Mouse (Mus musculus) embryonic facial prominence, embryonic 15.5 days (tissue): ENCODE results near the gene 4931422A03Rik. TPM values are rescaled to one million over a fixed set of nuclear protein-coding genes. Genes with fewer than 3 reads are reported as not detected.

ENCODE experiments used
- ATAC-seq: fragments of 200-750 bp; cut with Nextera tagmentation; 2 replicates; pipeline ENCODE4 v1.8.0; 2017; ENCODE audit warnings: low read depth, moderate TSS enrichment; ENCODE audit not compliant: insufficient number of reproducible peaks, low FRiP score, low TSS enrichment
- H3K27ac ChIP-seq: fragments of 300-500 bp; sonication (generic); replicated peaks from 2 replicates; pipeline ENCODE4 v1.5.1; 2015; ENCODE audit warnings: mild to moderate bottlenecking, inconsistent platforms
- H3K27me3 ChIP-seq: fragments of 300-500 bp; sonication (generic); 2 replicates; pipeline ENCODE4 v1.6.1; 2015; ENCODE audit warnings: inconsistent platforms
- H3K36me3 ChIP-seq: fragments of 300-500 bp; sonication (generic); 2 replicates; pipeline ENCODE4 v1.6.1; 2015; ENCODE audit warnings: mild to moderate bottlenecking, inconsistent platforms
- H3K4me1 ChIP-seq: fragments of 300-500 bp; sonication (generic); 2 replicates; pipeline ENCODE4 v1.6.1; 2015; ENCODE audit warnings: inconsistent platforms
- H3K4me2 ChIP-seq: fragments of 300-500 bp; sonication (generic); replicated peaks from 2 replicates; pipeline ENCODE4 v1.6.1; 2015; ENCODE audit warnings: mild to moderate bottlenecking, inconsistent platforms
- H3K4me3 ChIP-seq: fragments of 300-500 bp; sonication (generic); replicated peaks from 2 replicates; pipeline ENCODE4 v1.5.1; 2015; ENCODE audit warnings: mild to moderate bottlenecking, inconsistent platforms
- H3K9ac ChIP-seq: fragments of 300-500 bp; sonication (generic); 2 replicates; pipeline ENCODE4 v1.6.1; 2015; ENCODE audit warnings: inconsistent platforms
- H3K9me3 ChIP-seq: fragments of 300-500 bp; sonication (generic); replicated peaks from 2 replicates; pipeline ENCODE4 v1.6.1; 2016; ENCODE audit warnings: inconsistent platforms
- WGBS: fragments of 180-500 bp; shearing (Covaris S2); methylation state at CpG from one replicate; pipeline ENCODE4 v1.1.7; 2015; 5-methylcytosine and 5-hydroxymethylcytosine counted together
- polyA plus RNA-seq: library from polyadenylated mRNA; unstranded; fragments of >200 nt; fragmentation: Nextera tagmentation; extraction: Ambion mirVana; gene quantifications from 2 replicates; pipeline ENCODE4 v1.2.1, GENCODE M21; 2015

4931422A03Rik gene
- polyA plus RNA-seq, 1 experiment from 2014 or later, result 2.7 TPM

DNA sequence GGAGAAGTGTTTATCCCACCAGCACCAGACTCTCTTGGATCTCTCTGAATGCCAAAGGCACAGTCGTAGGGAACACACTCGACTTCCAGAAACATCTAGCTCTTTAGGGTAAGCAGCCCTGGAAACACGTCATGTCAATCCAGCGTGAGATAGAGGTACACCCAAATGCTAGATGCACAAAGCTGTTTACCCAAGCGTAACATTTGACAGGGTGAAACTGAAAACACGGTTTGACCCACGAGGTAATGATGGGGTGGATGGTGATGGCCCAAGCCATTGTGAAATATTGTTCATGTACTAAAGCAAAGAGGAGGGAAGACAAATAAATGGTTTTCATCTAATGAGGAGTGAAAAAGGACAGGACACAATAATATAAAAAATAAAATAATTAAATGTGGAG lies 93.9 kb downstream of the 4931422A03Rik start:
- Histone ChIP-seq H3K4me3 (no peak overlapping the region), H3K4me1 (0 out of 2 replicates have a peak, but pooled peaks cover 3% of the 10 kb centered on the region), H3K27ac (no peak overlapping the region), H3K36me3 (no peaks in the 10 kb centered on the region), H3K4me2 (no peak overlapping the region), H3K9ac (no peak overlapping the region), H3K9me3 (no peaks in the 10 kb centered on the region), H3K27me3 (no peaks in the 10 kb centered on the region)
- ATAC-seq, result no peak
- WGBS, result 55% methylated on average over 7 of the region's 7 CpGs

GRCm38 (mm10) chr2:103932480-103932879 lies 95.7 kb downstream of the 4931422A03Rik start:
- no peaks in the 10 kb centered on the region for H3K36me3 ChIP-seq
- H3K4me3 ChIP-seq, result no peak overlapping the region
- H3K4me2 ChIP-seq, result no peak overlapping the region
- no peaks in the 10 kb centered on the region for H3K9me3 ChIP-seq
- 0 out of 2 replicates have a peak, but pooled peaks cover 3% of the 10 kb centered on the region for H3K4me1 ChIP-seq
- no peak overlapping the region for H3K9ac ChIP-seq
- H3K27ac ChIP-seq, result no peak overlapping the region
- WGBS, result 69% methylated on average over 9 of the region's 9 CpGs
- no peaks in the 10 kb centered on the region for H3K27me3 ChIP-seq
- no peak for ATAC-seq

- H3K36me3 ChIP-seq, result no peaks in the 10 kb centered on the region
- H3K27me3 ChIP-seq, result no peaks in the 10 kb centered on the region
- H3K9ac ChIP-seq, result no peak overlapping the region
- ATAC-seq, result no peak
- H3K27ac ChIP-seq, result no peak overlapping the region
- no peaks in the 10 kb centered on the region for H3K9me3 ChIP-seq
- 0 out of 2 replicates have a peak, but pooled peaks cover 3% of the 10 kb centered on the region for H3K4me1 ChIP-seq
- 52% methylated on average over 2 of the region's 2 CpGs for WGBS
- H3K4me2 ChIP-seq, result no peak overlapping the region
- H3K4me3 ChIP-seq, result no peak overlapping the region
These were observed 96.1 kb downstream of the 4931422A03Rik start for GRCm38 (mm10) chr2:103932025-103932424.

DNA sequence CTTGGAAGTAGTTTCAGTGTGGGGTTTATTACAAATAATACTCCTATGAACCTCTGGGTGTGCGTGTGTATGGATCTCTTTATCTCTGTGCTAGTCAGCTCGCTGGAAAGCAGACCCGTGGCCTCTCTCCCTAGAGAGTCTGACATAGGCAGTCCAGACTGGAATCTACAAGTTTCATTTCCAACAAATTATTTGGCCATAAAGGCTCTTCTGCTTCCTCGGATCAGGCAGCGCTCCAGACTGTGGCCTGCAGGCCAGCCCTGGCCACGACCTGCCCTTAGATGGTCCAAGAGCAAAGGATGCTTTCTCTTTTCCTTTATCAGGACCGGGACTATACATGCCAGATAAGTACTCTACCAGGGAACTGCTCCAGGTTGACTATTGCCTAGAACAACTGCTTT lies 96.7 kb downstream of the 4931422A03Rik start:
- Histone ChIP-seq H3K36me3 (no peaks in the 10 kb centered on the region), H3K4me2 (no peak overlapping the region), H3K4me3 (no peak overlapping the region), H3K27ac (no peak overlapping the region), H3K27me3 (no peaks in the 10 kb centered on the region), H3K9me3 (no peaks in the 10 kb centered on the region), H3K9ac (no peak overlapping the region), H3K4me1 (0 out of 2 replicates have a peak, but pooled peaks cover 3% of the 10 kb centered on the region)
- 64% methylated on average over 7 of the region's 7 CpGs for WGBS
- ATAC-seq, result no peak

- Histone ChIP-seq H3K27ac (no peak overlapping the region), H3K4me3 (no peak overlapping the region), H3K4me2 (no peak overlapping the region), H3K4me1 (0 out of 2 replicates have a peak, but pooled peaks cover 3% of the 10 kb centered on the region), H3K9ac (no peak overlapping the region), H3K27me3 (no peaks in the 10 kb centered on the region), H3K36me3 (no peaks in the 10 kb centered on the region), H3K9me3 (no peaks in the 10 kb centered on the region)
- no peak; the same call in 1 of the 2 replicates for ATAC-seq
- 40% methylated on average over 13 of the region's 13 CpGs for WGBS
These were observed 97.7 kb downstream of the 4931422A03Rik start for GRCm38 (mm10) chr2:103930306-103931019.

GRCm38 (mm10) chr2:103927610-103928145 lies 100.5 kb downstream of the 4931422A03Rik start:
- Histone ChIP-seq H3K36me3 (no peaks in the 10 kb centered on the region), H3K4me1 (0 out of 2 replicates have a peak, but pooled peaks cover 3% of the 10 kb centered on the region), H3K4me3 (no peak overlapping the region), H3K27ac (no peak overlapping the region), H3K27me3 (no peaks in the 10 kb centered on the region), H3K9ac (no peak overlapping the region), H3K4me2 (no peak overlapping the region), H3K9me3 (no peaks in the 10 kb centered on the region)
- ATAC-seq, result peak; percentile 52; the same call in 1 of the 2 replicates
- 40% methylated on average over 1 of the region's 1 CpGs for WGBS

DNA sequence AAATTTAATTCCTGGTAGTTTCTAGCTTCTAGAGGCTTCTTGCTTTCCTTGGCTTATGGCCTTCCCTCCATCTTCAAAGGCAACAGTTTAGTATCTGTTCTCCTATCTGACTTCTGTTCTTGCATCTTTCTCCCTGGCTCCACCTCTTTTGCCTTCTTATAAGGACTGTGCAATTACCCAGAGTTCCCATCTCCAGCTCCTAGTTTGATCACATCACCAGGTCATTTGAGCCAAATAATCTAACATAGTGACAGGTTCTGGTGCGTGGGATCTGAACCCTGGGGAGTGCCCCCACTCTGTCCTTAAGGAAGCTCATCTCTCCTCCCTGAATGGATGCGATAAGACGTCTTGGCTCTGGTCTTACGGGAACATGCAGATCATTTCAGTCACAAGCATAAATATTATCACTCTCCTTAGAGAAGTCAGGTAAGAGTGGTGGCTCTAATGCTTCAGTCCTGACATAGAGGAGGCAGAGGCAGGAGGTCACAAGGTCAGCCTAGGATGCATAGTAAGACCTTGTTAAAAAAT lies 101.5 kb downstream of the 4931422A03Rik start:
- Histone ChIP-seq H3K9me3 (no peaks in the 10 kb centered on the region), H3K27me3 (no peaks in the 10 kb centered on the region), H3K36me3 (no peaks in the 10 kb centered on the region), H3K9ac (no peak overlapping the region), H3K4me3 (no peak overlapping the region), H3K4me2 (no peak overlapping the region), H3K4me1 (0 out of 2 replicates have a peak, but pooled peaks cover 3% of the 10 kb centered on the region), H3K27ac (no peak overlapping the region)
- ATAC-seq, result no peak
- 88% methylated on average over 4 of the region's 4 CpGs for WGBS

DNA sequence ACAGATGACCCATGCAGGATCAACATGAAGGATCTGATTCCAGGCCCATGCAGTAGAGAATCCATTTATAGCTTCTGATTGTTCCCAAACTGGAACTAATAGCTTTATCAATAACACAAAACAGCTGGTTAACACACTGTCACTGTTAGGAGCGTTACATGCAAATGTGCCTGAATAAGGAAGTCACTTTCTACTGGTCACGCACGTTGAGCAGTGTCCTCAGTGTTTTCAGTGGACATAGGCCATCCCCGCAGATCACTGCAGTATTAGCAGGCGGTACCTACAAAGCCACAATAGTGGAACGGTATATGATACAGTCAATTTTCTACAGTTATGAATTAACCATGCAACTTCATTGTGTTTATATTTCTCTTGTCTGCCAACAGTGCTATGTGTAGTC lies 108.7 kb downstream of the 4931422A03Rik start:
- no peaks in the 10 kb centered on the region for H3K27me3 ChIP-seq
- 81% methylated on average over 6 of the region's 6 CpGs for WGBS
- no peak for ATAC-seq
- H3K27ac ChIP-seq, result no peak overlapping the region
- H3K4me1 ChIP-seq, result no peaks in the 10 kb centered on the region
- H3K36me3 ChIP-seq, result no peaks in the 10 kb centered on the region
- H3K9ac ChIP-seq, result no peak overlapping the region
- H3K9me3 ChIP-seq, result no peaks in the 10 kb centered on the region
- no peak overlapping the region for H3K4me3 ChIP-seq
- no peak overlapping the region for H3K4me2 ChIP-seq

DNA sequence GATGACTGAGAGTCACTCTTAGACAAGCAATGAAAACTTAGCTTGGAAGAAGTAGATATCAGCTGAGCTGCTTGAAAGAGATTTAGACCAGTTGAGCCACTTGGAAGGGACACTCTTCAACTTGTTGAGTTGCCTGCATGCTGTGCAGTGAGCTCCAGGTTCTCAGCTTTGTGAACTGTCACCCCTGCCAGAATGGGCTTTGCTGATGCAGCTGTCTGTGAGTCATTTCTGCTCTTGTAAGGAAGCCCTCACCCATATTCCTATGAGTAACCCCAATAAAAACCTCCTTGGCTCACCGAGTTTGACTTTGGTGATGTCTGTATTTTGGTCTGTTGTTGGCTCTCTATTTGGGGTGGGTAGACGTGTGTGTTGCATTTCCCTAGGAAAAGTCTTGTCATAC lies 109.8 kb downstream of the 4931422A03Rik start:
- H3K27ac ChIP-seq, result no peak overlapping the region
- no peak overlapping the region for H3K4me3 ChIP-seq
- no peak overlapping the region for H3K4me2 ChIP-seq
- no peaks in the 10 kb centered on the region for H3K36me3 ChIP-seq
- 79% methylated on average over 2 of the region's 2 CpGs for WGBS
- H3K9ac ChIP-seq, result no peak overlapping the region
- no peaks in the 10 kb centered on the region for H3K27me3 ChIP-seq
- H3K9me3 ChIP-seq, result no peaks in the 10 kb centered on the region
- no peaks in the 10 kb centered on the region for H3K4me1 ChIP-seq
- no peak for ATAC-seq

GRCm38 (mm10) chr2:103917375-103917774 lies 110.8 kb downstream of the 4931422A03Rik start:
- H3K4me2 ChIP-seq, result no peak overlapping the region
- no peak overlapping the region for H3K9ac ChIP-seq
- ATAC-seq, result no peak
- no peak overlapping the region for H3K27ac ChIP-seq
- no peaks in the 10 kb centered on the region for H3K9me3 ChIP-seq
- no peak overlapping the region for H3K4me3 ChIP-seq
- H3K27me3 ChIP-seq, result no peaks in the 10 kb centered on the region
- no peaks in the 10 kb centered on the region for H3K4me1 ChIP-seq
- WGBS, result 77% methylated on average over 5 of the region's 5 CpGs
- H3K36me3 ChIP-seq, result no peaks in the 10 kb centered on the region
